Mouse (Mus musculus) thymus, postnatal 4 days (tissue): ENCODE results near the gene Olfr399.

ENCODE experiments used
- DNase-seq: peaks from one replicate; pipeline ENCODE4 v3.0.0; 2021

Olfr399 gene

GRCm38 (mm10) chr11:74056451-74056850, at the start of gene Olfr399, which contains the start of gene Olfr139:
Gene Olfr399, minus strand, starts transcription at chr11:74056615.
Gene Olfr139, minus strand, starts transcription at chr11:74056551.
- no peak for DNase-seq

- no peak for DNase-seq
Measured at GRCm38 (mm10) chr11:74105066-74105465, 48.7 kb upstream of the Olfr399 start.

- DNase-seq, result no peak
Measured at GRCm38 (mm10) chr11:74101507-74101906, 45.1 kb upstream of the Olfr399 start.

GRCm38 (mm10) chr11:74100724-74101123, 44.3 kb upstream of the Olfr399 start:
- no peak for DNase-seq

- DNase-seq, result no peak
Measured at GRCm38 (mm10) chr11:74069655-74070054, 13.2 kb upstream of the Olfr399 start, which contains the start of gene Zfp616. Gene Zfp616, plus strand, starts transcription at chr11:74069955.

- no peak for DNase-seq
Measured at GRCm38 (mm10) chr11:74051347-74051746, 5.1 kb downstream of the Olfr399 start.
